Mouse (Mus musculus) neural tube, embryonic 13.5 days (tissue): Measurements from ENCODE around the gene Fbxl22. TPM values are rescaled to one million over a fixed set of nuclear protein-coding genes. Genes with fewer than 3 reads are reported as not detected.

Experiments
- polyA plus RNA-seq: library from polyadenylated mRNA; unstranded; fragments of >200 nt; fragmentation: Nextera tagmentation; extraction: Ambion mirVana; gene quantifications from 2 replicates; pipeline ENCODE4 v1.2.1, GENCODE M21; 2015

Gene Fbxl22
- polyA plus RNA-seq, 1 experiment from 2014 or later = 1.7 TPM

Other genes starting within 250 kb of the Fbxl22 start
- gene Herc1, start 164.1 kb downstream of the Fbxl22 start, polyA plus RNA-seq = 41.4 and 42.5 TPM in 2 replicates
- gene Usp3, start 78.5 kb upstream of the Fbxl22 start, polyA plus RNA-seq = 74.7 and 97.3 TPM in 2 replicates
- 0.22 and 1.7 TPM in 2 replicates for gene Car12, start 199.1 kb upstream of the Fbxl22 start, polyA plus RNA-seq